Mouse (Mus musculus) left cerebral cortex, postnatal 4 days (tissue): ENCODE data around the gene Smyd1. TPM values are rescaled to one million over a fixed set of nuclear protein-coding genes. Genes with fewer than 3 reads are reported as not detected.
"Not testable (repeated sequence)": the region's sequence is repeated elsewhere in the genome, so short reads cannot be mapped to it uniquely, and the experiment has no call there.

ENCODE experiments used
- DNase-seq: peaks from one replicate; pipeline ENCODE4 v3.0.0-alpha.2; 2022
- intact Hi-C: fragments of 180-260 bp; cut with DNase I; formaldehyde crosslinking; loops from one replicate; pipeline ENCODE4 v1.15.1; 2025
- total RNA-seq, 2 experiments: library from RNA; stranded (reverse); gene quantifications; 2 replicates each; pipeline ENCODE4 v1.2.3; 2021

The Smyd1 gene
- 1 to 10 TPM; 1.8 to 2.3 TPM for total RNA-seq

- DNase-seq: no peak
- intact Hi-C loops: no loop called here
These were observed at the start of gene Smyd1 for GRCm38 (mm10) chr6:71321826-71322283. Smyd1 (minus strand) TSS chr6:71322233.

GRCm38 (mm10) chr6:71371085-71371605 lies 49.1 kb upstream of the Smyd1 start:
- no peak for DNase-seq
- intact Hi-C loops: no loop called here

GRCm38 (mm10) chr6:71369416-71369815 lies 47.4 kb upstream of the Smyd1 start:
- no peak for DNase-seq
- intact Hi-C loops: no loop called here

- DNase-seq: no peak
- intact Hi-C loops: no loop called here
These were observed 42.0 kb upstream of the Smyd1 start for GRCm38 (mm10) chr6:71363995-71364394.

- no peak for DNase-seq
- intact Hi-C loops: no loop called here
These were observed 39.2 kb upstream of the Smyd1 start for GRCm38 (mm10) chr6:71361156-71361670.

- DNase-seq: no peak
- intact Hi-C loops: no loop called here
These were observed 38.7 kb upstream of the Smyd1 start for GRCm38 (mm10) chr6:71360751-71361150.

GRCm38 (mm10) chr6:71360221-71360620 lies 38.2 kb upstream of the Smyd1 start:
- DNase-seq: no peak
- intact Hi-C loops: no loop called here

- DNase-seq: no peak
These were observed 35.5 kb upstream of the Smyd1 start for GRCm38 (mm10) chr6:71357493-71357892.

GRCm38 (mm10) chr6:71353722-71354121 lies 31.7 kb upstream of the Smyd1 start:
- intact Hi-C loops: no loop called here
- DNase-seq: no peak

More at GRCm38 (mm10) chr6:71357493-71357892, 35.5 kb upstream of the Smyd1 start:
- intact Hi-C loops: no loop called here

- DNase-seq: no peak
- intact Hi-C loops: no loop called here
These were observed 30.9 kb upstream of the Smyd1 start for GRCm38 (mm10) chr6:71352866-71353427.

- DNase-seq: no peak
- intact Hi-C loops: no loop called here
These were observed 30.2 kb upstream of the Smyd1 start for GRCm38 (mm10) chr6:71352201-71352600.

GRCm38 (mm10) chr6:71351201-71351600 lies 29.2 kb upstream of the Smyd1 start:
- intact Hi-C loops: no loop called here
- no peak for DNase-seq

- no peak for DNase-seq
- intact Hi-C loops: no loop called here
These were observed 26.0 kb upstream of the Smyd1 start for GRCm38 (mm10) chr6:71348006-71348405.

GRCm38 (mm10) chr6:71341179-71341578 lies 19.1 kb upstream of the Smyd1 start:
- intact Hi-C loops: no loop called here
- no peak for DNase-seq

- intact Hi-C loops: no loop called here
- DNase-seq: no peak
These were observed 17.3 kb upstream of the Smyd1 start for GRCm38 (mm10) chr6:71339351-71339750.

- intact Hi-C loops: no loop called here
- no peak for DNase-seq
These were observed 16.9 kb upstream of the Smyd1 start for GRCm38 (mm10) chr6:71338941-71339340.

- intact Hi-C loops: no loop called here
These were observed 15.6 kb upstream of the Smyd1 start for GRCm38 (mm10) chr6:71337666-71338065.

GRCm38 (mm10) chr6:71333578-71334273 lies 11.7 kb upstream of the Smyd1 start:
- intact Hi-C loops: no loop called here

More at GRCm38 (mm10) chr6:71337666-71338065, 15.6 kb upstream of the Smyd1 start:
- DNase-seq: no peak

GRCm38 (mm10) chr6:71333031-71333430 lies 11.0 kb upstream of the Smyd1 start:
- intact Hi-C loops: no loop called here
- DNase-seq: no peak

More at GRCm38 (mm10) chr6:71333578-71334273, 11.7 kb upstream of the Smyd1 start:
- DNase-seq: no peak

- intact Hi-C loops: no loop called here
- DNase-seq: no peak
These were observed 10.4 kb upstream of the Smyd1 start for GRCm38 (mm10) chr6:71332236-71332965.

GRCm38 (mm10) chr6:71331491-71331890 lies 9.5 kb upstream of the Smyd1 start:
- intact Hi-C loops, DNase-seq: not testable (repeated sequence)
